Mouse (Mus musculus) liver, embryonic 18 days (tissue): ENCODE results near the gene Kcnk2. TPM values are rescaled to one million over a fixed set of nuclear protein-coding genes. Genes with fewer than 3 reads are reported as not detected.

Experiments
- polyA plus RNA-seq: library from polyadenylated mRNA; depleted of rRNA; stranded (reverse); fragments of >200 nt; gene quantifications from 2 replicates; pipeline ENCODE4 v1.2.3, GENCODE M21; 2012; rRNA removed

The Kcnk2 gene
- polyA plus RNA-seq: 0.01 and 0.04 TPM in 2 replicates

DNA sequence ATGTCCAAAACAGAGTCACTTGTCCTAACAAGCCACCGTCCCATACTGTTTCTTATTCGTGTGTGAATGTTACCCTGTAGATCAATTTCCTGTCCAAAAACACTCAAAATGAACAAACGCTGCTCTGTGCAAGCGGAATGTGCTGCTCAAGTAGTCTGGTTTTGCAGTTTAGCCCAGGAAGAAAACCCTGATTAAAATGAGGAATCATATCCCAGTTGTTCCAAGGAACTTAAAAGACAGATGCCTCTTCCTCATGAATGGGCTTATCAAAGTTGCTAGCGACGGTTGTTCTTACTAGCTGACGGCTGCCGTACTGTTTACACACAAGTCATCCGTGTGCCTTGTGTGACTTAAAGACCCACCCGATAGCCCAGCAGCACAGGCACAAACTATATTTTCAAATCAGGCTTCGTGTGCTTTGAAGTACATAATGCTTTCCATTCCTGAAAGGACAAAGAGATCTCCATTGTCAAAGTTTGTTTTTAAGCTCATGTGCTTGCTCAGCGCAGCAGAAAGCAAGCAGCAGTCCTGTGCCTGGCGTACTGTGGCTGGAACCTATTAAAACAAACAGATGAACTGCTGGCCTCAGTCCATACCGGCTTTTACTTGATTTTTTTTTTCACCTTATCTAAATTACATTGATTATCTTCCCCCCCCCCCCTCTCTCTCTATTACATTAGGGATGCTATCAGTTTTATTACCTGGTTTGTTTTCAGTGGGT, at the start of gene Kcnk2:
Kcnk2 (minus strand) TSS at position 51 of the 721 bp plus-strand sequence.

